Comparison of ENCODE assay signal across 8 mouse cellular contexts in the genomic region with DNA sequence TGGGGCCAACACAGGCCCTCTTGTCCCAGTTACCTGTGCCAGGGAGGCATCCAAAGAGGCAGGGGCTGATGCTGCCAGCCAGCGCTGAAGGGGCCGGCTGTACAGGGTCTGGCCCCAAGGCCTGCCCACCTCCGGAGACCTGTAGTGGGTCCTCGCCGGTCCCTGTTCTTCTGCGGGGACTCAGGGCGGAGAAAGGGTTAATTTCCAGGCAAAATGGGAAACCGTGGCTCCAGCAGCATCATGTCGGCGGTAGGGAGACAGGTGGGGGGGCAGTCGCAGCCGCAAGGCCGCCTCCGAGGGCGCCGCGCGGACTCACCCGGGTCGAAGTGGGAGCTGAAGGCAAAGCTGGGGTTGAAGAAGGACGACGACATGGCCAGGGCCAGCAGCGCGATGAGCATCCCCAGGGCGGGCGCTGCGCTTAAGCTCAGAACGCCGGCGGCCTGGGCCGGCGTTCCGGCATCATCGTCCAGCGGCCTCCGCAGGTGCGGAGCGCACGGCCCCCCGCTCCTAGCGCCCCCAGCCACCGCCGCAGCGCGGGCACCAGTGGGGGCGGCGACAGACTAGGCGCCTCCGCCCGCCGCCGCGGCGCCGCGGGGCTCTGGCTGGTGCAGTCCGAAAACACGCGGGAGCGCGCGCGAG. TPM values are rescaled to one million over a fixed set of nuclear protein-coding genes. Genes with fewer than 3 reads are reported as not detected.
DNase-seq lines count a peak whose midpoint lies in the region; ATAC-seq and TF ChIP-seq lines count a peak whose summit lies in the region.

A gene (minus strand): TSS at position 615 of the 639 bp plus-strand sequence.

- no peak for TF ChIP-seq CTCF in cerebellum, adult 2 months (IDR thresholded peaks at IDR 0.05; ENCODE audit: borderline replicate concordance, insufficient read depth, low read depth, low read length)
- TF ChIP-seq CTCF in heart, postnatal 0 days (IDR thresholded peaks at IDR 0.05; ENCODE audit: low read depth), result no peak

- WGBS in cerebellum, adult 2 months, result 1% methylated on average over 63 of the region's 63 CpGs
- 5% methylated on average over 46 of the region's 63 CpGs for WGBS in heart, postnatal 0 days
- 0% methylated on average over 47 of the region's 63 CpGs for WGBS in limb, embryonic 14.5 days

- peak; percentile 68 to 77 for DNase-seq in cerebellum, adult 2 months
- DNase-seq in cerebellum, adult 11-12 months, result no peak
- peak; percentile 56 for DNase-seq in right cerebral cortex, postnatal 25 days
- no peak for DNase-seq in right cerebral cortex, postnatal 36 days (ENCODE audit: low spot score in 2 of 2)
- no peak for DNase-seq in heart, postnatal 0 days (ENCODE audit: low spot score)
- DNase-seq in limb, embryonic 14.5 days (ENCODE audit: low spot score), result no peak
- DNase-seq in right cerebral cortex, postnatal 4 days, result peak; percentile 58
- DNase-seq in spleen, adult 12 weeks (ENCODE audit: low spot score), result no peak

- H3K4me3 ChIP-seq in cerebellum, adult 2 months (replicated peaks; ENCODE audit: insufficient read depth, low read depth, low read length), result peak within 1 kb of the TSS; percentile 98
- H3K4me3 ChIP-seq in heart, postnatal 0 days (ENCODE audit: low read depth, low read length), result peak within 1 kb of the TSS; percentile 45
- peak within 1 kb of the TSS; percentile 66 for H3K4me3 ChIP-seq in limb, embryonic 14.5 days (replicated peaks; ENCODE audit: low read length)

- peak within 1 kb of the TSS; percentile 97 for H3K27ac ChIP-seq in cerebellum, adult 2 months (ENCODE audit: insufficient read depth, low read length)
- H3K27ac ChIP-seq in heart, postnatal 0 days (ENCODE audit: low read depth), result no peak within 1 kb of the TSS
- no peak within 1 kb of the TSS for H3K27ac ChIP-seq in limb, embryonic 14.5 days (replicated peaks; ENCODE audit: low read depth, low read length)

- no peaks in the 10 kb centered on the region for H3K36me3 ChIP-seq in heart, postnatal 0 days (replicated peaks; ENCODE audit: control insufficient read depth, insufficient read depth, low read length)
- no peaks in the 10 kb centered on the region for H3K36me3 ChIP-seq in limb, embryonic 14.5 days (ENCODE audit: control insufficient read depth, insufficient read depth, low read length)

- H3K9ac ChIP-seq in heart, postnatal 0 days (replicated peaks; ENCODE audit: low read depth, low read length), result peak within 1 kb of the TSS; percentile 34; the same call in 1 of the 2 replicates
- peak within 1 kb of the TSS; percentile 74 for H3K9ac ChIP-seq in limb, embryonic 14.5 days (ENCODE audit: low read depth, low read length, severe bottlenecking)

- H3K4me2 ChIP-seq in heart, postnatal 0 days (ENCODE audit: low read depth, low read length), result peak within 1 kb of the TSS; percentile 73
- peak within 1 kb of the TSS; percentile 93 for H3K4me2 ChIP-seq in limb, embryonic 14.5 days (replicated peaks; ENCODE audit: low read depth, low read length, severe bottlenecking)

- ATAC-seq in heart, postnatal 0 days (ENCODE audit: insufficient read depth, low read depth), result no peak
- ATAC-seq in limb, embryonic 14.5 days (ENCODE audit: low FRiP score, low read depth), result peak; percentile 41; the same call in 1 of the 2 replicates

- TF ChIP-seq EP300 in heart, postnatal 0 days (IDR thresholded peaks at IDR 0.05; ENCODE audit: low read depth), result no peak

- peaks cover 48% of the 10 kb centered on the region for H3K4me1 ChIP-seq in cerebellum, adult 2 months (ENCODE audit: control insufficient read depth, insufficient read depth, low read length)
- H3K4me1 ChIP-seq in heart, postnatal 0 days (ENCODE audit: control insufficient read depth, insufficient read depth), result no peaks in the 10 kb centered on the region
- H3K4me1 ChIP-seq in limb, embryonic 14.5 days (ENCODE audit: control insufficient read depth, insufficient read depth, low read length), result peaks cover 26% of the 10 kb centered on the region

- no peaks in the 10 kb centered on the region for H3K9me3 ChIP-seq in heart, postnatal 0 days (replicated peaks; ENCODE audit: control insufficient read depth, low read length)
- H3K9me3 ChIP-seq in limb, embryonic 14.5 days (ENCODE audit: control insufficient read depth, low read length), result no peaks in the 10 kb centered on the region

- H3K27me3 ChIP-seq in cerebellum, adult 2 months (ENCODE audit: control insufficient read depth, insufficient read depth, low read length), result no peaks in the 10 kb centered on the region
- peaks cover 42% of the 10 kb centered on the region for H3K27me3 ChIP-seq in heart, postnatal 0 days (ENCODE audit: control insufficient read depth, insufficient read depth, low read length)
- peaks cover 9% of the 10 kb centered on the region for H3K27me3 ChIP-seq in limb, embryonic 14.5 days (ENCODE audit: control insufficient read depth, insufficient read depth, low read length)

- 0 out of 2 replicates have a peak, but pooled peaks have one; percentile 37 for TF ChIP-seq POLR2A in cerebellum, adult 2 months (IDR thresholded peaks at IDR 0.05; ENCODE audit: borderline replicate concordance, insufficient read depth, low read length)
- TF ChIP-seq POLR2A in limb, embryonic 14.5 days (IDR thresholded peaks at IDR 0.05; ENCODE audit: borderline replicate concordance, extremely low read depth, insufficient read depth, insufficient read length), result 0 out of 2 replicates have a peak, but pooled peaks have one; percentile 23

RNA-seq across cellular contexts. Expression of the gene that starts here (rescaled TPM):
- 296 and 298 TPM in 2 replicates for polyA plus RNA-seq in cerebellum, adult 2 months (2012; rRNA removed)
- 4.7 and 22.1 TPM in 2 replicates for total RNA-seq in heart, postnatal 0 days (2014; rRNA removed; ENCODE audit: low replicate concordance)
- 0.63 and 0.71 TPM in 2 replicates for polyA plus RNA-seq in heart, postnatal 0 days (2015; fragmentation: Nextera tagmentation; extraction: Ambion mirVana)
- polyA plus RNA-seq in limb, embryonic 14.5 days (2012; rRNA removed), result 14.8 and 19.0 TPM in 2 replicates
- polyA plus RNA-seq in limb, embryonic 14.5 days (2014; fragmentation: Nextera tagmentation; extraction: Ambion mirVana), result 5.9 and 8.1 TPM in 2 replicates

Comparison
In these comparisons a context has a peak if more than half of its experiments do, and no peak if none do; other contexts are left out.
1. RNA of the gene that starts here (polyA plus RNA-seq): 296 to 298 TPM in cerebellum, adult 2 months; 5.9 to 19.0 TPM in limb, embryonic 14.5 days and 0.63 to 0.71 TPM in heart, postnatal 0 days; every median in the first group is over 10 times any median in the second.
2. DNase-seq: peak in cerebellum, adult 2 months (2 of 2), right cerebral cortex, postnatal 25 days (single experiment) and right cerebral cortex, postnatal 4 days (single experiment); none in cerebellum, adult 11-12 months (single experiment), right cerebral cortex, postnatal 36 days (0 of 2), heart, postnatal 0 days (single experiment), limb, embryonic 14.5 days (single experiment) and spleen, adult 12 weeks (single experiment).
3. H3K4me3 ChIP-seq: peak in every context shown above with its lines; median percentile 98 in cerebellum, adult 2 months; 66 in limb, embryonic 14.5 days; 45 in heart, postnatal 0 days.